14 mouse cellular contexts compared by ENCODE assay signal in genomic region chr2:153559613-153560152, GRCm38 (mm10). TPM values are rescaled to one million over a fixed set of nuclear protein-coding genes. Genes with fewer than 3 reads are reported as not detected.
A peak's percentile ranks its signal among the peaks of the same experiment; 100 is the strongest.
DNase-seq lines count a peak whose midpoint lies in the region; ATAC-seq lines count a peak whose summit lies in the region.
"Had no signal": no experiment of that assay in that cellular context is flagged by ENCODE, and none has a peak within 500 bp of the region (broad histone marks: within the 10 kb centered on the region; RNA-seq: fewer than 3 reads in every experiment).

No protein-coding gene starts in this region.

- no peak for ATAC-seq in forebrain, embryonic 13.5 days
- no peak for ATAC-seq in forebrain, embryonic 14.5 days
- ATAC-seq in heart, embryonic 16.5 days (replicated peaks; ENCODE audit: extremely low read depth, insufficient read depth, low FRiP score), result no peak

- no peak overlapping the region for H3K27ac ChIP-seq in forebrain, embryonic 13.5 days
- H3K27ac ChIP-seq in forebrain, embryonic 14.5 days (ENCODE audit: low read depth, low read length), result no peak overlapping the region
- H3K27ac ChIP-seq in heart, embryonic 16.5 days (ENCODE audit: low read length), result peak overlapping the region; percentile 99; the same call in 1 of the 2 replicates

- WGBS in forebrain, embryonic 13.5 days, result 53% methylated on average over 8 of the region's 8 CpGs
- WGBS in forebrain, embryonic 14.5 days, result 51% methylated on average over 8 of the region's 8 CpGs
- 51% methylated on average over 8 of the region's 8 CpGs for WGBS in heart, embryonic 16.5 days

- H3K9me3 ChIP-seq in forebrain, embryonic 13.5 days (replicated peaks), result no peaks in the 10 kb centered on the region
- H3K9me3 ChIP-seq in forebrain, embryonic 14.5 days (replicated peaks; ENCODE audit: control insufficient read depth, low read length), result no peaks in the 10 kb centered on the region
- no peaks in the 10 kb centered on the region for H3K9me3 ChIP-seq in heart, embryonic 16.5 days (replicated peaks; ENCODE audit: control insufficient read depth, low read length)

- DNase-seq in forebrain, embryonic 14.5 days (ENCODE audit: low spot score), result no peak
- no peak for DNase-seq in heart, postnatal 4 days
- DNase-seq in right cerebral cortex, adult 2 months (ENCODE audit: low spot score in 2 of 2), result peak; percentile 52 to 60
- DNase-seq in right cerebral cortex, postnatal 4 days, result no peak
- DNase-seq in right cerebral cortex, postnatal 36 days (ENCODE audit: low spot score in 2 of 2), result peak; percentile 23 to 46
- DNase-seq in gastrocnemius, postnatal 4 days (ENCODE audit: low spot score in 2 of 2), result no peak
- DNase-seq: adrenal gland, postnatal 14 days; cerebellum, adult 11 months; gastrocnemius, postnatal 36 days; kidney, adult 18-20 months; kidney, postnatal 4 days; lung, embryonic 14.5 days had no signal

- H3K4me3 ChIP-seq in forebrain, embryonic 13.5 days, result no peak overlapping the region
- no peak overlapping the region for H3K4me3 ChIP-seq in forebrain, embryonic 14.5 days (ENCODE audit: low read depth, low read length)
- H3K4me3 ChIP-seq in heart, embryonic 16.5 days (ENCODE audit: low read length), result no peak overlapping the region

- H3K4me2 ChIP-seq in forebrain, embryonic 13.5 days, result no peak overlapping the region
- no peak overlapping the region for H3K4me2 ChIP-seq in forebrain, embryonic 14.5 days (ENCODE audit: low read length)
- H3K4me2 ChIP-seq in heart, embryonic 16.5 days (ENCODE audit: low read depth, low read length), result no peak overlapping the region

- H3K27me3 ChIP-seq in forebrain, embryonic 13.5 days, result no peaks in the 10 kb centered on the region
- no peaks in the 10 kb centered on the region for H3K27me3 ChIP-seq in forebrain, embryonic 14.5 days (replicated peaks; ENCODE audit: control insufficient read depth, insufficient read depth, low read length)
- H3K27me3 ChIP-seq in heart, embryonic 16.5 days (ENCODE audit: control insufficient read depth, insufficient read depth, low read length), result no peaks in the 10 kb centered on the region

- H3K4me1 ChIP-seq in forebrain, embryonic 13.5 days, result peaks cover 25% of the 10 kb centered on the region
- peaks cover 24% of the 10 kb centered on the region for H3K4me1 ChIP-seq in forebrain, embryonic 14.5 days (ENCODE audit: control insufficient read depth, insufficient read depth, low read length)
- H3K4me1 ChIP-seq in heart, embryonic 16.5 days (ENCODE audit: control insufficient read depth, insufficient read depth, low read length), result peaks cover 36% of the 10 kb centered on the region

- H3K36me3 ChIP-seq in forebrain, embryonic 13.5 days (ENCODE audit: poor library complexity, severe bottlenecking), result no peaks in the 10 kb centered on the region
- H3K36me3 ChIP-seq in forebrain, embryonic 14.5 days (ENCODE audit: control insufficient read depth, insufficient read depth, low read length), result no peaks in the 10 kb centered on the region
- H3K36me3 ChIP-seq in heart, embryonic 16.5 days (ENCODE audit: control insufficient read depth, insufficient read depth), result no peaks in the 10 kb centered on the region

- H3K9ac ChIP-seq in forebrain, embryonic 13.5 days, result peak overlapping the region; percentile 26; the same call in 1 of the 2 replicates
- H3K9ac ChIP-seq in forebrain, embryonic 14.5 days (ENCODE audit: low read length), result no peak overlapping the region
- H3K9ac ChIP-seq in heart, embryonic 16.5 days (ENCODE audit: low read length), result peak overlapping the region; percentile 38

RNA-seq across cellular contexts. Expression of gene Nol4l, which starts 29.9 kb away (rescaled TPM):
- 32.1 and 36.7 TPM in 2 replicates for polyA plus RNA-seq in forebrain, embryonic 13.5 days (2015; fragmentation: Nextera tagmentation; extraction: Ambion mirVana)
- polyA plus RNA-seq in forebrain, embryonic 14.5 days (2014; fragmentation: Nextera tagmentation; extraction: Ambion mirVana), result 31.4 and 42.0 TPM in 2 replicates
- 7.0 and 8.5 TPM in 2 replicates for polyA plus RNA-seq in heart, embryonic 16.5 days (2015; fragmentation: Nextera tagmentation; extraction: Ambion mirVana)
- 10 to 100 TPM; 12.0 to 13.5 TPM for total RNA-seq in heart, postnatal 4 days (2021)
- total RNA-seq in gastrocnemius, postnatal 4 days (2021), result 1 to 10 TPM; 7.5 to 9.1 TPM

Comparison
In these comparisons a context has a peak if more than half of its experiments do, and no peak if none do; other contexts are left out.
1. DNase-seq: peak in right cerebral cortex, adult 2 months (2 of 2) and right cerebral cortex, postnatal 36 days (2 of 2); none in forebrain, embryonic 14.5 days (single experiment), heart, postnatal 4 days (single experiment), right cerebral cortex, postnatal 4 days (single experiment) and gastrocnemius, postnatal 4 days (0 of 2).